8 mouse cellular contexts compared by ENCODE assay signal in genomic region chr17:24718938-24719337, GRCm38 (mm10). TPM values are rescaled to one million over a fixed set of nuclear protein-coding genes. Genes with fewer than 3 reads are reported as not detected.
DNase-seq lines count a peak whose midpoint lies in the region; ATAC-seq and TF ChIP-seq lines count a peak whose summit lies in the region.
"Not testable (repeated sequence)": the region's sequence is repeated elsewhere in the genome, so short reads cannot be mapped to it uniquely, and the experiment has no call there.

No protein-coding gene starts in this region.

- H3K36me3 ChIP-seq in forebrain, embryonic 10.5 days (replicated peaks): peaks cover 63% of the 10 kb centered on the region
- peaks cover 47% of the 10 kb centered on the region for H3K36me3 ChIP-seq in heart, embryonic 13.5 days
- peaks cover 35% of the 10 kb centered on the region for H3K36me3 ChIP-seq in intestine, embryonic 14.5 days (ENCODE audit: control insufficient read depth, insufficient read depth, low read length)
- peaks cover 53% of the 10 kb centered on the region for H3K36me3 ChIP-seq in limb, embryonic 12.5 days
- H3K36me3 ChIP-seq in lung, embryonic 15.5 days: peaks cover 29% of the 10 kb centered on the region
- peaks cover 11% of the 10 kb centered on the region for H3K36me3 ChIP-seq in myocyte (ENCODE audit: control insufficient read depth, insufficient read depth)
- not testable (repeated sequence) for H3K36me3 ChIP-seq in testis, adult 2 months (ENCODE audit: control insufficient read depth, insufficient read depth, low read length)

- peak overlapping the region; percentile 74 for H3K4me2 ChIP-seq in heart, embryonic 13.5 days
- peak overlapping the region; percentile 67 for H3K4me2 ChIP-seq in intestine, embryonic 14.5 days (ENCODE audit: low read length)
- peak overlapping the region; percentile 70 for H3K4me2 ChIP-seq in limb, embryonic 12.5 days
- H3K4me2 ChIP-seq in lung, embryonic 15.5 days: peak overlapping the region; percentile 62
- H3K4me2 ChIP-seq in myocyte (ENCODE audit: low read depth): peak overlapping the region; percentile 79

- not testable (repeated sequence) for DNase-seq in forebrain, embryonic 10.5 days (ENCODE audit: extremely low spot score, low spot score); intestine, embryonic 14.5 days (ENCODE audit: low spot score)

- not testable (repeated sequence) for H3K27me3 ChIP-seq in forebrain, embryonic 10.5 days (ENCODE audit: poor library complexity, severe bottlenecking); heart, embryonic 13.5 days (replicated peaks); intestine, embryonic 14.5 days (replicated peaks; ENCODE audit: control insufficient read depth, insufficient read depth, low read length); limb, embryonic 12.5 days; lung, embryonic 15.5 days; myocyte (ENCODE audit: control insufficient read depth, insufficient read depth, insufficient read length); testis, adult 2 months (ENCODE audit: control insufficient read depth, insufficient read depth, low read length)

- H3K27ac ChIP-seq in bone marrow macrophage, adult 2 months (ENCODE audit: insufficient read depth, low read depth, low read length): 0 out of 2 replicates have a peak overlapping the region, but pooled peaks have one; percentile 67
- H3K27ac ChIP-seq in forebrain, embryonic 10.5 days: peak overlapping the region; percentile 93
- peak overlapping the region; percentile 90 for H3K27ac ChIP-seq in heart, embryonic 13.5 days (replicated peaks)
- not testable (repeated sequence) for H3K27ac ChIP-seq in intestine, embryonic 14.5 days (ENCODE audit: low read depth); limb, embryonic 12.5 days; lung, embryonic 15.5 days
- peak overlapping the region; percentile 79; the same call in 1 of the 2 replicates for H3K27ac ChIP-seq in testis, adult 2 months (ENCODE audit: control insufficient read depth, insufficient read depth, low read depth, low read length)

- TF ChIP-seq POLR2A in bone marrow macrophage, adult 2 months (IDR thresholded peaks at IDR 0.05; ENCODE audit: borderline replicate concordance, low read depth, low read length); myocyte (IDR thresholded peaks at IDR 0.05; ENCODE audit: insufficient read length, low read depth); testis, adult 2 months (IDR thresholded peaks at IDR 0.05; ENCODE audit: control insufficient read depth, low read depth, low read length): not testable (repeated sequence)

- H3K79me2 ChIP-seq in myocyte (ENCODE audit: control insufficient read depth, insufficient read depth): peaks cover 39% of the 10 kb centered on the region

- peak overlapping the region; percentile 73 for H3K4me3 ChIP-seq in bone marrow macrophage, adult 2 months (ENCODE audit: insufficient read depth, low read length)
- peak overlapping the region; percentile 91 for H3K4me3 ChIP-seq in forebrain, embryonic 10.5 days
- peak overlapping the region; percentile 93 for H3K4me3 ChIP-seq in heart, embryonic 13.5 days
- peak overlapping the region; percentile 92 for H3K4me3 ChIP-seq in intestine, embryonic 14.5 days (ENCODE audit: low read depth, low read length)
- H3K4me3 ChIP-seq in limb, embryonic 12.5 days (replicated peaks): peak overlapping the region; percentile 81
- H3K4me3 ChIP-seq in lung, embryonic 15.5 days: peak overlapping the region; percentile 91
- peak overlapping the region; percentile 77 for H3K4me3 ChIP-seq in myocyte
- peak overlapping the region; percentile 96 for H3K4me3 ChIP-seq in testis, adult 2 months (ENCODE audit: control insufficient read depth, low read depth, low read length)

- H3K4me1 ChIP-seq in bone marrow macrophage, adult 2 months (ENCODE audit: control insufficient read depth, insufficient read depth, low read length); testis, adult 2 months (ENCODE audit: control insufficient read depth, insufficient read depth, low read length): not testable (repeated sequence)
- H3K4me1 ChIP-seq in forebrain, embryonic 10.5 days: peaks cover 47% of the 10 kb centered on the region
- H3K4me1 ChIP-seq in heart, embryonic 13.5 days: peaks cover 33% of the 10 kb centered on the region
- H3K4me1 ChIP-seq in intestine, embryonic 14.5 days (replicated peaks; ENCODE audit: control insufficient read depth, insufficient read depth, low read length): peaks cover 23% of the 10 kb centered on the region
- peaks cover 32% of the 10 kb centered on the region for H3K4me1 ChIP-seq in limb, embryonic 12.5 days (replicated peaks)
- H3K4me1 ChIP-seq in lung, embryonic 15.5 days: peaks cover 33% of the 10 kb centered on the region

- not testable (repeated sequence) for H3K9me3 ChIP-seq in forebrain, embryonic 10.5 days; heart, embryonic 13.5 days; intestine, embryonic 14.5 days (ENCODE audit: control insufficient read depth, low read length); limb, embryonic 12.5 days; lung, embryonic 15.5 days

- peak overlapping the region; percentile 63 for H3ac ChIP-seq in myocyte (ENCODE audit: control insufficient read depth, insufficient read length)

- H3K9ac ChIP-seq in heart, embryonic 13.5 days: peak overlapping the region; percentile 98
- H3K9ac ChIP-seq in intestine, embryonic 14.5 days (ENCODE audit: low read length): peak overlapping the region; percentile 94
- H3K9ac ChIP-seq in limb, embryonic 12.5 days (replicated peaks): peak overlapping the region; percentile 90
- peak overlapping the region; percentile 97 for H3K9ac ChIP-seq in lung, embryonic 15.5 days

- not testable (repeated sequence) for ATAC-seq in heart, embryonic 13.5 days (ENCODE audit: extremely low read depth, insufficient number of reproducible peaks, low FRiP score, low TSS enrichment); intestine, embryonic 14.5 days (replicated peaks; ENCODE audit: low FRiP score, low TSS enrichment, low read depth); limb, embryonic 12.5 days (ENCODE audit: insufficient number of reproducible peaks, insufficient read depth, low FRiP score, low TSS enrichment, low read depth); lung, embryonic 15.5 days (ENCODE audit: borderline replicate concordance, extremely low read depth, low FRiP score, low TSS enrichment)

- TF ChIP-seq CTCF in bone marrow macrophage, adult 2 months (IDR thresholded peaks at IDR 0.05; ENCODE audit: low read depth, low read length); testis, adult 2 months (IDR thresholded peaks at IDR 0.05; ENCODE audit: control insufficient read depth, insufficient read depth, insufficient replicate concordance, low read depth, low read length): not testable (repeated sequence)

- WGBS in forebrain, embryonic 10.5 days: 63% methylated on average over 5 of the region's 5 CpGs
- 49% methylated on average over 5 of the region's 5 CpGs for WGBS in heart, embryonic 13.5 days
- WGBS in intestine, embryonic 14.5 days: 66% methylated on average over 5 of the region's 5 CpGs
- 64% methylated on average over 5 of the region's 5 CpGs for WGBS in limb, embryonic 12.5 days
- WGBS in lung, embryonic 15.5 days: 54% methylated on average over 5 of the region's 5 CpGs

RNA-seq across cellular contexts. Expression of gene Rps2, which starts 1.0 kb away (rescaled TPM):
- 685 and 784 TPM in 2 replicates for polyA plus RNA-seq in bone marrow macrophage, adult 2 months (2012; ENCODE audit: insufficient read depth, insufficient read length, missing spikeins)
- 1,888 and 1,960 TPM in 2 replicates for polyA plus RNA-seq in forebrain, embryonic 10.5 days (2016; fragmentation: Nextera tagmentation; extraction: Ambion mirVana)
- 903 and 1,010 TPM in 2 replicates for polyA plus RNA-seq in heart, embryonic 13.5 days (2015; fragmentation: Nextera tagmentation; extraction: Ambion mirVana)
- polyA plus RNA-seq in intestine, embryonic 14.5 days (2014; fragmentation: Nextera tagmentation; extraction: Ambion mirVana): 1,745 and 1,859 TPM in 2 replicates
- polyA plus RNA-seq in limb, embryonic 12.5 days (2016; fragmentation: Nextera tagmentation; extraction: Ambion mirVana): 1,161 and 1,172 TPM in 2 replicates
- polyA plus RNA-seq in lung, embryonic 15.5 days (2015; fragmentation: Nextera tagmentation; extraction: Ambion mirVana): 1,576 and 1,662 TPM in 2 replicates
- polyA plus RNA-seq in myocyte (2012; fragmentation: generic; extraction: Trizol): 178 TPM
- 515 and 558 TPM in 2 replicates for polyA plus RNA-seq in testis, adult 2 months (2012; rRNA removed)

RNA-seq across cellular contexts. Expression of gene Rnf151, which starts 1.1 kb away (rescaled TPM):
- not detected in 2 replicates for polyA plus RNA-seq in bone marrow macrophage, adult 2 months (2012; ENCODE audit: insufficient read depth, insufficient read length, missing spikeins)
- polyA plus RNA-seq in forebrain, embryonic 10.5 days (2016; fragmentation: Nextera tagmentation; extraction: Ambion mirVana): 0.43 and 0.69 TPM in 2 replicates
- not detected in 2 replicates for polyA plus RNA-seq in heart, embryonic 13.5 days (2015; fragmentation: Nextera tagmentation; extraction: Ambion mirVana)
- 0.15 TPM in 2 replicates for polyA plus RNA-seq in intestine, embryonic 14.5 days (2014; fragmentation: Nextera tagmentation; extraction: Ambion mirVana)
- polyA plus RNA-seq in limb, embryonic 12.5 days (2016; fragmentation: Nextera tagmentation; extraction: Ambion mirVana): 0.29 and 0.41 TPM in 2 replicates
- 0.18 and 0.21 TPM in 2 replicates for polyA plus RNA-seq in lung, embryonic 15.5 days (2015; fragmentation: Nextera tagmentation; extraction: Ambion mirVana)
- polyA plus RNA-seq in myocyte (2012; fragmentation: generic; extraction: Trizol): 0.36 TPM
- 1,124 and 1,208 TPM in 2 replicates for polyA plus RNA-seq in testis, adult 2 months (2012; rRNA removed)

RNA-seq across cellular contexts. Expression of gene Ndufb10, which starts 5.3 kb away (rescaled TPM):
- polyA plus RNA-seq in bone marrow macrophage, adult 2 months (2012; ENCODE audit: insufficient read depth, insufficient read length, missing spikeins): 164 and 191 TPM in 2 replicates
- polyA plus RNA-seq in forebrain, embryonic 10.5 days (2016; fragmentation: Nextera tagmentation; extraction: Ambion mirVana): 190 and 194 TPM in 2 replicates
- polyA plus RNA-seq in heart, embryonic 13.5 days (2015; fragmentation: Nextera tagmentation; extraction: Ambion mirVana): 344 and 399 TPM in 2 replicates
- 258 and 296 TPM in 2 replicates for polyA plus RNA-seq in intestine, embryonic 14.5 days (2014; fragmentation: Nextera tagmentation; extraction: Ambion mirVana)
- polyA plus RNA-seq in limb, embryonic 12.5 days (2016; fragmentation: Nextera tagmentation; extraction: Ambion mirVana): 206 and 217 TPM in 2 replicates
- polyA plus RNA-seq in lung, embryonic 15.5 days (2015; fragmentation: Nextera tagmentation; extraction: Ambion mirVana): 186 and 193 TPM in 2 replicates
- 547 TPM for polyA plus RNA-seq in myocyte (2012; fragmentation: generic; extraction: Trizol)
- polyA plus RNA-seq in testis, adult 2 months (2012; rRNA removed): 198 and 211 TPM in 2 replicates

RNA-seq across cellular contexts. Expression of gene Rpl3l, which starts 8.7 kb away (rescaled TPM):
- polyA plus RNA-seq in bone marrow macrophage, adult 2 months (2012; ENCODE audit: insufficient read depth, insufficient read length, missing spikeins): not detected in 2 replicates
- polyA plus RNA-seq in forebrain, embryonic 10.5 days (2016; fragmentation: Nextera tagmentation; extraction: Ambion mirVana): not detected in 2 replicates
- polyA plus RNA-seq in heart, embryonic 13.5 days (2015; fragmentation: Nextera tagmentation; extraction: Ambion mirVana): 0.68 and 1.1 TPM in 2 replicates
- not detected in 2 replicates for polyA plus RNA-seq in intestine, embryonic 14.5 days (2014; fragmentation: Nextera tagmentation; extraction: Ambion mirVana)
- not detected in 2 replicates for polyA plus RNA-seq in limb, embryonic 12.5 days (2016; fragmentation: Nextera tagmentation; extraction: Ambion mirVana)
- polyA plus RNA-seq in lung, embryonic 15.5 days (2015; fragmentation: Nextera tagmentation; extraction: Ambion mirVana): 0.18 TPM in 1 of 2 replicates, not detected in the other
- polyA plus RNA-seq in myocyte (2012; fragmentation: generic; extraction: Trizol): 1.7 TPM
- 0.21 and 1.4 TPM in 2 replicates for polyA plus RNA-seq in testis, adult 2 months (2012; rRNA removed)

RNA-seq across cellular contexts. Expression of gene Tbl3, which starts 11.5 kb away (rescaled TPM):
- polyA plus RNA-seq in bone marrow macrophage, adult 2 months (2012; ENCODE audit: insufficient read depth, insufficient read length, missing spikeins): 11.7 and 16.9 TPM in 2 replicates
- polyA plus RNA-seq in forebrain, embryonic 10.5 days (2016; fragmentation: Nextera tagmentation; extraction: Ambion mirVana): 162 and 167 TPM in 2 replicates
- polyA plus RNA-seq in heart, embryonic 13.5 days (2015; fragmentation: Nextera tagmentation; extraction: Ambion mirVana): 45.7 and 47.4 TPM in 2 replicates
- 86.2 and 90.1 TPM in 2 replicates for polyA plus RNA-seq in intestine, embryonic 14.5 days (2014; fragmentation: Nextera tagmentation; extraction: Ambion mirVana)
- polyA plus RNA-seq in limb, embryonic 12.5 days (2016; fragmentation: Nextera tagmentation; extraction: Ambion mirVana): 99.7 and 103 TPM in 2 replicates
- 81.2 and 85.2 TPM in 2 replicates for polyA plus RNA-seq in lung, embryonic 15.5 days (2015; fragmentation: Nextera tagmentation; extraction: Ambion mirVana)
- 66.6 TPM for polyA plus RNA-seq in myocyte (2012; fragmentation: generic; extraction: Trizol)
- polyA plus RNA-seq in testis, adult 2 months (2012; rRNA removed): 85.4 and 89.5 TPM in 2 replicates

Comparison
In these comparisons a context has a peak if more than half of its experiments do, and no peak if none do; other contexts are left out.
1. RNA of gene Rnf151, which starts 1.1 kb away (polyA plus RNA-seq): 1,124 to 1,208 TPM in testis, adult 2 months; 0.43 to 0.69 TPM in forebrain, embryonic 10.5 days, 0.36 TPM in myocyte (single experiment), 0.29 to 0.41 TPM in limb, embryonic 12.5 days, 0.18 to 0.21 TPM in lung, embryonic 15.5 days, 0.15 TPM in intestine, embryonic 14.5 days, not detected in heart, embryonic 13.5 days and not detected in bone marrow macrophage, adult 2 months; every median in the first group is over 100 times any median in the second.
2. Peak in every context shown above with its lines, with median percentiles within 50 percentile points of each other: H3K4me3 ChIP-seq, H3K4me2 ChIP-seq and H3K9ac ChIP-seq.